Mouse (Mus musculus) stomach, embryonic 14.5 days (tissue): ENCODE measurements around the gene Gpr153. TPM values are rescaled to one million over a fixed set of nuclear protein-coding genes. Genes with fewer than 3 reads are reported as not detected.

ENCODE experiments used
- ATAC-seq: fragments of 200-750 bp; cut with Nextera tagmentation; 2 replicates; pipeline ENCODE4 v1.8.0; 2017; ENCODE audit warnings: low read depth, moderate TSS enrichment; ENCODE audit not compliant: insufficient number of reproducible peaks, insufficient read depth, low FRiP score
- H3K27ac ChIP-seq: fragments of 300-500 bp; sonication (generic); 2 replicates; pipeline ENCODE4 v1.5.1; 2014; ENCODE audit warnings: mild to moderate bottlenecking, low read length, moderate library complexity, mixed read lengths
- H3K27me3 ChIP-seq: fragments of 300-500 bp; sonication (generic); 2 replicates; pipeline ENCODE4 v1.6.1; 2014; ENCODE audit warnings: low read length, control low read depth, mixed read lengths; ENCODE audit not compliant: control insufficient read depth, insufficient read depth
- H3K36me3 ChIP-seq: fragments of 300-500 bp; sonication (generic); 2 replicates; pipeline ENCODE4 v1.6.1; 2014; ENCODE audit warnings: mild to moderate bottlenecking, control low read depth, low read length, moderate library complexity, mixed read lengths; ENCODE audit not compliant: control insufficient read depth, insufficient read depth
- H3K4me1 ChIP-seq: fragments of 300-500 bp; sonication (generic); 2 replicates; pipeline ENCODE4 v1.6.1; 2014; ENCODE audit warnings: low read length, control low read depth, mixed read lengths; ENCODE audit not compliant: control insufficient read depth, insufficient read depth
- H3K4me2 ChIP-seq: fragments of 300-500 bp; sonication (generic); replicated peaks from 2 replicates; pipeline ENCODE4 v1.6.1; 2014; ENCODE audit warnings: low read depth, low read length, control low read depth
- H3K4me3 ChIP-seq: fragments of 300-500 bp; sonication (generic); 2 replicates; pipeline ENCODE4 v1.5.1; 2014; ENCODE audit warnings: low read depth, low read length, control low read depth
- H3K9ac ChIP-seq: fragments of 300-500 bp; sonication (generic); replicated peaks from 2 replicates; pipeline ENCODE4 v1.6.1; 2014; ENCODE audit warnings: low read depth, mild to moderate bottlenecking, control low read depth, low read length, moderate library complexity, mixed read lengths
- H3K9me3 ChIP-seq: fragments of 300-500 bp; sonication (generic); 2 replicates; pipeline ENCODE4 v1.6.1; 2016; ENCODE audit warnings: low read depth, low read length, control low read depth; ENCODE audit not compliant: control insufficient read depth
- WGBS: fragments of 180-500 bp; shearing (Covaris S2); extraction: QIAGEN DNeasy Blood & Tissue Kit; methylation state at CpG from one replicate; pipeline ENCODE4 v1.1.7; 2014; 5-methylcytosine and 5-hydroxymethylcytosine counted together
- polyA plus RNA-seq: library from polyadenylated mRNA; unstranded; fragments of >200 nt; fragmentation: Nextera tagmentation; extraction: Ambion mirVana; gene quantifications from 2 replicates; pipeline ENCODE4 v1.2.1, GENCODE M21; 2014

Gene Gpr153
- polyA plus RNA-seq, 1 experiment from 2014 or later: 14.2 TPM

- peaks cover 72% of the 10 kb centered on the region for H3K27me3 ChIP-seq
- no peak overlapping the region for H3K4me2 ChIP-seq
- H3K9me3 ChIP-seq: no peaks in the 10 kb centered on the region
- peaks cover 20% of the 10 kb centered on the region for H3K4me1 ChIP-seq
- ATAC-seq: no peak
- H3K27ac ChIP-seq: no peak overlapping the region
- H3K9ac ChIP-seq: no peak overlapping the region
- no peaks in the 10 kb centered on the region for H3K36me3 ChIP-seq
- WGBS: 23% methylated on average over 19 of the region's 19 CpGs
- H3K4me3 ChIP-seq: no peak overlapping the region
Measured at GRCm38 (mm10) chr4:152287317-152288120, 13.5 kb downstream of the Gpr153 start.

DNA sequence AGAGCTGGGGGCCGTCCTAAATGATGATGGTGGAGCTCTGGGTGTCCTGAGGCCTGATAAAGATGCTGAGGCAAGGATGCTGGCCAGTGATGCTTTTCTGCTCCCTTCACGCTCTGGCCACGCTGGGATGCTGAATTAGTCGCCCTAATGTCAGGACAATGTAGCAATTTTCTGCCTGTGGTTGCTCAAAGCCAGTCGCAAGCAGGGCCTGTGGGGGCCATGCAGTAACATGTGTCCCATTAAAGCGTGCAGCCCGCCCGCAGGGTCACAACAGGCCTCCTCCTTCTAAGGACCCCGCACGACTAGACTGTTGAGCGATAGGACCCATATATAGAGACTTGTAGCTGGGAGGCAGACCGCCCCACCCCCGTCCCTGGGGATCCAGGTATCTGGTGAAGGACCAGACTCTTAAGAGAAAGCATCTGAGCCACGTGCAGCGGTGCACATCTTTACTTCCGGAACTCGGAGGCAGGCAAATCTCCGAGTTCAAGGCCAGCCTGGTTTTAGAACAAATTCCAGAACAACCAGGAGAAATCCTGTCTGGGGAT lies 14.4 kb downstream of the Gpr153 start:
- ATAC-seq: no peak
- WGBS: 55% methylated on average over 18 of the region's 18 CpGs
- Histone ChIP-seq H3K27ac (no peak overlapping the region), H3K9ac (no peak overlapping the region), H3K4me2 (no peak overlapping the region), H3K9me3 (no peaks in the 10 kb centered on the region), H3K4me1 (peaks cover 15% of the 10 kb centered on the region; the same call in 1 of the 2 replicates), H3K4me3 (no peak overlapping the region), H3K36me3 (no peaks in the 10 kb centered on the region), H3K27me3 (peaks cover 64% of the 10 kb centered on the region)

GRCm38 (mm10) chr4:152290385-152290784 lies 16.4 kb downstream of the Gpr153 start:
- Histone ChIP-seq H3K27me3 (peaks cover 53% of the 10 kb centered on the region), H3K36me3 (no peaks in the 10 kb centered on the region), H3K4me1 (peaks cover 15% of the 10 kb centered on the region; the same call in 1 of the 2 replicates), H3K27ac (no peak overlapping the region), H3K9ac (no peak overlapping the region), H3K9me3 (no peaks in the 10 kb centered on the region), H3K4me2 (peak overlapping the region; percentile 37), H3K4me3 (peak overlapping the region; percentile 8)
- under 1% methylated on average over 39 of the region's 39 CpGs for WGBS
- no peak for ATAC-seq

DNA sequence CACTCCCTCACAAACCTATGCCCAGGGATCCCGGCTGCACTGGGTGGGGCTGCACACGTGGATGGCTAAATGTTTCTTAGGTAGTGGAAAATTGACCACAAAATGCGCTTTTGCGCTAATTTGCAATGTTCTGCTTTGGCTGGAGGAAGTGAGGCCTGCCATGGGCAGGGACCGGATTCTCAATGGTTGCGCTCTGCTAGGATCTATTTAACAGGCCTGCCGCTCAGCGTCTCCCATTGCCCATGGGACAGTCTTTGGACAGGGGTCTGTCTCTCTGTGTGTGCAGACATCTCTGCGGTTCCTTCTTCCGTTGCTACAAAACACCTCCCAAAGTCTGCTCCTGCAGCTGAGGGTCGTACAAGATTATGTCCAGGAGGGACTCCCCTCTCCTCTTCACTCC lies 17.0 kb downstream of the Gpr153 start:
- Histone ChIP-seq H3K36me3 (no peaks in the 10 kb centered on the region), H3K9ac (no peak overlapping the region), H3K4me1 (peaks cover 19% of the 10 kb centered on the region; the same call in 1 of the 2 replicates), H3K9me3 (no peaks in the 10 kb centered on the region), H3K27me3 (peaks cover 48% of the 10 kb centered on the region), H3K27ac (no peak overlapping the region), H3K4me3 (no peak overlapping the region), H3K4me2 (0 out of 2 replicates have a peak overlapping the region, but pooled peaks have one; percentile 37)
- no peak for ATAC-seq
- WGBS: 25% methylated on average over 11 of the region's 11 CpGs

DNA sequence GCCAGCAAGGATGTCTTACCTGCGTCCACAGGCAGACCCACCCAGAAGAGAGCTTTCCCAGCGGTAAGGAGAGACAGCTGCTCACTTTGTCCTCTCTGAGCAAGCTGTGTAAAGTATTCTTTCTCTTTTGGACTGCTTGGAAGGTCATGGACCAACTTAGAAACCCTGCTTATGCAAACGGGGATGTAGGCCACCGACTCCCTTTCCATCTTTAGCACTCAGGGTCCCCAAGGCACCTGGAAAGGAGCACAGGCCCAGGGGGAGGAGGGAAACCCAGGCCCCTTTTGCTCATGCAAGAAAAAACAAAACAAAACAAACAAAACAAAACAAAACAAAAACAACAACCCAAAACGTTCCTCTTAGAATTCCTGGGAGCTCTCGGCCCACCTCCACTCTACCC lies 17.5 kb downstream of the Gpr153 start, which contains the start of gene Hes3:
Hes3 (minus strand) TSS at position 101 of the 400 bp plus-strand sequence.
- Histone ChIP-seq H3K4me3 (peak within 1 kb of the TSS; percentile 8; the same call in 1 of the 2 replicates), H3K9ac (no peak within 1 kb of the TSS), H3K4me2 (peak within 1 kb of the TSS; percentile 37), H3K27me3 (peaks cover 43% of the 10 kb centered on the region), H3K4me1 (peaks cover 19% of the 10 kb centered on the region; the same call in 1 of the 2 replicates), H3K36me3 (no peaks in the 10 kb centered on the region), H3K9me3 (no peaks in the 10 kb centered on the region), H3K27ac (no peak within 1 kb of the TSS)
- ATAC-seq: no peak
- 33% methylated on average over 6 of the region's 6 CpGs for WGBS

- no peak overlapping the region for H3K4me3 ChIP-seq
- H3K9ac ChIP-seq: no peak overlapping the region
- H3K27ac ChIP-seq: no peak overlapping the region
- no peaks in the 10 kb centered on the region for H3K9me3 ChIP-seq
- H3K4me2 ChIP-seq: no peak overlapping the region
- no peaks in the 10 kb centered on the region for H3K36me3 ChIP-seq
- no peak for ATAC-seq
- peaks cover 36% of the 10 kb centered on the region for H3K27me3 ChIP-seq
- peaks cover 19% of the 10 kb centered on the region; the same call in 1 of the 2 replicates for H3K4me1 ChIP-seq
- 14% methylated on average over 12 of the region's 12 CpGs for WGBS
Measured at GRCm38 (mm10) chr4:152292102-152292765, 18.2 kb downstream of the Gpr153 start.

DNA sequence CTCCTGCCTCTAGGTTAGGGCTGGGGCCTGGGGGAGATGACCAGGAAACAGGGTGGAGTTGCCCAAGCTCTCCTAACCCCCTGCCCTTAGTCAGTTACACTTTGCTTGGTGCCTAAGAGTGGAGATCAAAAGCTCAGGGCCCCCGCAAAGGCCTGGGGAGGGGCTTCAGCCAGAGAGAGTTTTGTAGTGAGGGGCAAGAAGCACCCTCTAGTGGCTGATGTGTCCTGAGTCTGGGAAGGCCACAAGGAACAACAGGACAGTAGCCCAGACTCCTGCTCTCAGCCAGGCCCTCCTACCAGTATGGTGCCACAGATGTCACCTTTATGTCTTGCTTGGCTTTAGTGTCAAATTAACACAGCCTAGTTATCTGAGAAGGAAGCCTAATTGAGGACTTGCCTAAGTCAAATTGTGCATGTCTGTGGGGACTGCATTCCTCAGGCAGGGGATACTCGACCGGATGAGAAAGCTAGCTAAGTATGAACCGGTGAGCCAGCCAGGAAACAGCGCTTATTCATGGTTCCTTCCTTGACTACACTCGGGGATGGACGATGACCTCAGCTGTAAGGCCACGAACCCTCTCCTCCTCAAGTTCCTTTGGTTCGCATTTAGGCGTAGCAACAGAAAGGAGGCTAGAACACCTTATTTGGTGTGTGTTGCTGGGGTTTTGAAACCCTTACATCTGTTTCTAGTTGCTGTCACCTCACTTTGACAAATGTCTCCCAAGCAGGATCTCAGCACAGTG lies 20.3 kb downstream of the Gpr153 start:
- Histone ChIP-seq H3K4me3 (no peak overlapping the region), H3K4me2 (no peak overlapping the region), H3K4me1 (peaks cover 27% of the 10 kb centered on the region), H3K27me3 (peaks cover 22% of the 10 kb centered on the region), H3K9ac (no peak overlapping the region), H3K36me3 (no peaks in the 10 kb centered on the region), H3K9me3 (no peaks in the 10 kb centered on the region), H3K27ac (no peak overlapping the region)
- 52% methylated on average over 10 of the region's 10 CpGs for WGBS
- no peak for ATAC-seq

- Histone ChIP-seq H3K4me1 (peaks cover 21% of the 10 kb centered on the region), H3K9ac (no peak overlapping the region), H3K4me2 (no peak overlapping the region), H3K9me3 (no peaks in the 10 kb centered on the region), H3K27me3 (peaks cover 9% of the 10 kb centered on the region; the same call in 1 of the 2 replicates), H3K4me3 (no peak overlapping the region), H3K27ac (peak overlapping the region; percentile 52; the same call in 1 of the 2 replicates), H3K36me3 (peaks cover 4% of the 10 kb centered on the region; the same call in 1 of the 2 replicates)
- no peak for ATAC-seq
- WGBS: 35% methylated on average over 4 of the region's 4 CpGs
Measured at GRCm38 (mm10) chr4:152295916-152296315, 21.9 kb downstream of the Gpr153 start.
